Mouse (Mus musculus) myocyte (in vitro differentiated cells): ENCODE measurements around the gene Snx29. TPM values are rescaled to one million over a fixed set of nuclear protein-coding genes. Genes with fewer than 3 reads are reported as not detected.

ENCODE experiments used
- H3K27me3 ChIP-seq: one replicate; pipeline ENCODE4 v1.6.1; 2011; ENCODE audit not compliant: control insufficient read depth, insufficient read depth, insufficient read length
- H3K36me3 ChIP-seq: one replicate; pipeline ENCODE4 v1.6.1; 2011; ENCODE audit not compliant: control insufficient read depth, insufficient read depth
- H3K4me2 ChIP-seq: one replicate; pipeline ENCODE4 v1.6.1; 2011; ENCODE audit warnings: low read depth, control low read depth
- H3K4me3 ChIP-seq: one replicate; pipeline ENCODE4 v1.5.1; 2011; ENCODE audit warnings: mild to moderate bottlenecking, control low read depth, moderate library complexity
- H3K79me2 ChIP-seq: one replicate; pipeline ENCODE4 v1.6.1; 2011; ENCODE audit not compliant: control insufficient read depth, insufficient read depth
- H3ac ChIP-seq: one replicate; pipeline ENCODE4 v1.6.1; 2011; ENCODE audit not compliant: control insufficient read depth, insufficient read length
- CEBPB ChIP-seq: IDR thresholded peaks from 2 replicates; pipeline ENCODE4 v1.6.1; 2011; ENCODE audit warnings: mild to moderate bottlenecking, moderate library complexity; ENCODE audit not compliant: poor library complexity, insufficient read depth, severe bottlenecking
- E2F4 ChIP-seq: IDR thresholded peaks from one replicate; pipeline ENCODE4 v1.6.1; 2011; ENCODE audit warnings: mild to moderate bottlenecking, control low read depth, moderate library complexity; ENCODE audit not compliant: insufficient read depth
- MAX ChIP-seq: IDR thresholded peaks from one replicate; pipeline ENCODE4 v1.6.1; 2011; ENCODE audit warnings: low read depth, mild to moderate bottlenecking, control low read depth
- MYOD1 ChIP-seq, 3 experiments: IDR thresholded peaks; one replicate each; pipeline ENCODE4 v1.6.1; 2011; ENCODE audit warnings: control low read depth in 2 of 3, low read depth in 2 of 3, mild to moderate bottlenecking in 2 of 3, moderate library complexity in 1 of 3; ENCODE audit not compliant: insufficient read length in 2 of 3, control insufficient read depth in 1 of 3
- MYOG ChIP-seq, 3 experiments: IDR thresholded peaks; one replicate each; pipeline ENCODE4 v1.6.1; 2011; ENCODE audit warnings: control low read depth in 2 of 3, low read depth in 2 of 3, mild to moderate bottlenecking in 2 of 3; ENCODE audit not compliant: insufficient read length in 2 of 3, control insufficient read depth in 1 of 3, insufficient read depth in 1 of 3
- POLR2A ChIP-seq: IDR thresholded peaks from one replicate; pipeline ENCODE4 v1.6.1; 2011; ENCODE audit warnings: low read depth, mild to moderate bottlenecking, control low read depth, moderate library complexity; ENCODE audit not compliant: insufficient read length
- POLR2AphosphoS2 ChIP-seq: IDR thresholded peaks from one replicate; pipeline ENCODE4 v1.6.1; 2011; ENCODE audit warnings: low read depth, control low read depth; ENCODE audit not compliant: insufficient read length
- REST ChIP-seq: IDR thresholded peaks from one replicate; pipeline ENCODE4 v1.6.1; 2011; ENCODE audit warnings: mild to moderate bottlenecking, control low read depth, moderate library complexity; ENCODE audit not compliant: insufficient read depth, insufficient read length
- SRF ChIP-seq: IDR thresholded peaks from one replicate; pipeline ENCODE4 v1.6.1; 2011; ENCODE audit warnings: low read depth; ENCODE audit not compliant: control insufficient read depth, insufficient read length
- TCF12 ChIP-seq: IDR thresholded peaks from one replicate; pipeline ENCODE4 v1.6.1; 2011; ENCODE audit warnings: mild to moderate bottlenecking, control low read depth; ENCODE audit not compliant: poor library complexity, insufficient read depth, severe bottlenecking
- TCF3 ChIP-seq: IDR thresholded peaks from one replicate; pipeline ENCODE4 v1.6.1; 2011; ENCODE audit warnings: low read depth, control low read depth; ENCODE audit not compliant: insufficient read length
- USF1 ChIP-seq: IDR thresholded peaks from one replicate; pipeline ENCODE4 v1.6.1; 2011; ENCODE audit warnings: low read depth, mild to moderate bottlenecking, control low read depth, moderate library complexity
- polyA plus RNA-seq: library from polyadenylated mRNA; unstranded; fragments of >200 nt; fragmentation: generic; extraction: Trizol; gene quantifications from one replicate; pipeline ENCODE4 v1.2.1, GENCODE M21; 2012; ENCODE audit warnings: missing spikeins

Gene Snx29
- polyA plus RNA-seq, 1 experiment: 1.7 TPM

DNA sequence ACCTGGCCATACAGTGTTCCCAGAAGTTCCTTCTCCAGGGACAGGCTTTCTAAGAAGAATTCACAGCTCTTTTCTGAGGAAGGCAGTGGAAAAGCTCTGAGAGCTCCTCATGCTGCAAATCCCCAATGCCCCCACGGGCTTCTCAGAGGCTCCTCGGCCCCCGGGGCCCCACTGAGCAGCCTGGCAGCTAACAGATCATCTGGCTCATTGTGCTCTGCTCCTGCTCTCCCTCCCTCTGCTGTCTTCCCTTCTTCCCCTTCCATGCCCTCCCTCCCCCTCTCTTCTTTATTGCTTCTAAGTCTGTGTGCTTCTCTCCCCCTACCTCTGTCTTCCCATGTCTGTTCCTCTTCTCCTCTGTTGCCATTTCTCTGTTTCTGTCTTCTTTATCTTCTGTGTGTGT, 314.2 kb downstream of the Snx29 start:
- no peak overlapping the region for H3K4me2 ChIP-seq
- H3K36me3 ChIP-seq: no peaks in the 10 kb centered on the region

DNA sequence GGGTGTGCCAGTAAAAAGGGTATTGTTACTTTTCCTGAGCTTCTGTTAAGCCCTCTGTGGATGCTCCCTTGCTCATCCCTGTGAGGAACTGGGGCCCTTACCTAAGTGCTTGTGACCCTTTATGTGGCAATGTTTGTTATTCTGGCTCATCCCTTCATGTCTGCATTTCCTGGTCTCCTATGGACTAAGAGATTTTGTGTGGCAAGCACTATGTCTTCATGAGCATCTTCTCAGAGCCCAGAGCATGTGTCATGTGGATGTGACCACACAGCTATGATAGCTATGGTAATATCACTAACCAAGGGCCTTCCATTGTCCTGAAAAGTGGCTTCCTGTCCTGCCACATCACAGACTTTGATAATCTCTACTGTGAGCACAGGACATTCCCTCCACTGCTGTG, 315.1 kb downstream of the Snx29 start:
- Histone ChIP-seq H3K4me2 (no peak overlapping the region), H3K27me3 (no peaks in the 10 kb centered on the region), H3K79me2 (no peaks in the 10 kb centered on the region), H3K36me3 (no peaks in the 10 kb centered on the region), H3K4me3 (no peak overlapping the region), H3ac (no peak overlapping the region)
- TF ChIP-seq TCF3 (no peak), MAX (no peak), E2F4 (no peak), MYOD1 (IDR thresholded peaks at IDR 0.05; ENCODE audit: control insufficient read depth in 1 of 3, insufficient read length in 2 of 3, low read depth in 2 of 3) (no peak), MYOG (IDR thresholded peaks at IDR 0.05; ENCODE audit: control insufficient read depth in 1 of 3, insufficient read depth in 1 of 3, insufficient read length in 2 of 3, low read depth in 2 of 3) (no peak), POLR2A (no peak), POLR2AphosphoS2 (no peak), USF1 (no peak), SRF (no peak), REST (no peak)

More for the DNA sequence above, 314.2 kb downstream of the Snx29 start:
- Histone ChIP-seq H3K27me3 (no peaks in the 10 kb centered on the region), H3K4me3 (no peak overlapping the region), H3K79me2 (no peaks in the 10 kb centered on the region), H3ac (no peak overlapping the region)
- no peak for TF ChIP-seq MYOG (IDR thresholded peaks at IDR 0.05; ENCODE audit: control insufficient read depth in 1 of 3, insufficient read depth in 1 of 3, insufficient read length in 2 of 3, low read depth in 2 of 3)
- TF ChIP-seq CEBPB: no peak
- no peak for TF ChIP-seq E2F4
- no peak for TF ChIP-seq MYOD1 (IDR thresholded peaks at IDR 0.05; ENCODE audit: control insufficient read depth in 1 of 3, insufficient read length in 2 of 3, low read depth in 2 of 3)
- TF ChIP-seq TCF12: no peak
- TF ChIP-seq USF1: no peak
- no peak for TF ChIP-seq POLR2A
- TF ChIP-seq MAX: no peak
- TF ChIP-seq REST: no peak
- TF ChIP-seq SRF: no peak
- no peak for TF ChIP-seq TCF3
- no peak for TF ChIP-seq POLR2AphosphoS2

DNA sequence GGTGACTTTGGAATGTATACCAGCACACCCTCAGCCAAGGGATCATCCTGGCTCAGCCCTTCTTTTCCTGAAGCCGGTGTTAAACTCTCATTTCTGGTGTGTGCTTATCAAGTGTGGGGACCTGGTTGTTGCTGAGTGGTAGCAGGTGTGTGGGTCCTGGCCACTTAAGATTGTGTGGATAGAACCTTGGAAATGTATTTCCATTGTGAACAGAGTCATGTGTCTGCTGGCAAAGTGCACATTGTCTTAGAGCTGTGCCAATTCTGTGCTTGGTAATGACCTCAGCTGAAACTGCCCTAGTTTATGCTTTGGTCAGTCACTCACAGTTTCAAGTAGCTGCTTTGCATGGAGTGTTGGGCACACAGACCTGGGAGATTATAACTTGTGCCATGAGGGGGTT, 316.0 kb downstream of the Snx29 start:
- Histone ChIP-seq H3K4me2 (no peak overlapping the region), H3K27me3 (no peaks in the 10 kb centered on the region), H3K4me3 (no peak overlapping the region), H3ac (no peak overlapping the region), H3K79me2 (no peaks in the 10 kb centered on the region), H3K36me3 (no peaks in the 10 kb centered on the region)
- TF ChIP-seq REST (no peak), TCF3 (no peak), TCF12 (no peak), MAX (no peak)

DNA sequence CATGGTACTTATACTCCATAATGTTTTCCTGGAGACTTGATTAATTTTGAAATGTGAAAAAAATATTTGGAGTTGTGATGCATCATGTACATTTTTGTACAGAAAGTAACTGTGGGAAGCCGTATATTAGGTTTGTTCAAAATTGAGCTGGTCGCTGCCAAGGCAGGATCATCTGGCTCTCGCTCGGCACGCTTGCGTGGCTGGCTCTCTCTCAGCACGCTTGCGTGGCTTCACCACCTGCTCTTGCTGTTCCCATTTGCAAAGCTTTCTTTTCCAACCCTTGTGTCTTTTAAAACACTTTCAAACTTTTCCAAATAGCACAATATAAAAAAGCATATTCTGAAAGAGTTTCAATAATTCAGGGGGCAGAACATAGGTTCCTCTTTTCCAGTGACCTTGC, 317.2 kb downstream of the Snx29 start:
- Histone ChIP-seq H3K27me3 (no peaks in the 10 kb centered on the region), H3K4me3 (no peak overlapping the region), H3K36me3 (no peaks in the 10 kb centered on the region), H3ac (no peak overlapping the region), H3K79me2 (no peaks in the 10 kb centered on the region), H3K4me2 (no peak overlapping the region)
- TF ChIP-seq E2F4: no peak

DNA sequence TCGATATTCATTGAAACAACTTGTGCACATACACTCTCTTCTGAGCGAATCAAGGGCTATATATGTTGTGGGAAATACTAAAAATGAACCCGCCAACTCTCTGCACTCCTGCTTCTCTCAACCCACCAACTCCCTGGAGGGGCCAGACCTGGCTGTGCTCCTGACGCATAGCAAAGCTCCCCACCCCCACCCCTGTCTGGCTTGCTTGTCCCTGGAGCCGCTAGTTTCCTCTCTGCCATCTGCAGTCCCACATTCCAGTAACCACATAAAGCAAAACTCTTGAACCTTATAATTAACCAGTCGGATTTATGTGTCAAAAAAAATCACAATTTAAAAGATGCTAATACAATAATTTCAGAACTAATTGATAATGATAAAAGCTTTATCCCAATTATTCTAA, 320.9 kb downstream of the Snx29 start:
- Histone ChIP-seq H3K36me3 (no peaks in the 10 kb centered on the region), H3K4me2 (no peak overlapping the region), H3ac (no peak overlapping the region), H3K79me2 (no peaks in the 10 kb centered on the region), H3K4me3 (no peak overlapping the region), H3K27me3 (no peaks in the 10 kb centered on the region)
- TF ChIP-seq REST (no peak), CEBPB (no peak), E2F4 (no peak), TCF12 (no peak), POLR2AphosphoS2 (no peak), USF1 (no peak), MAX (no peak), SRF (no peak), MYOG (IDR thresholded peaks at IDR 0.05; ENCODE audit: control insufficient read depth in 1 of 3, insufficient read depth in 1 of 3, insufficient read length in 2 of 3, low read depth in 2 of 3) (no peak), MYOD1 (IDR thresholded peaks at IDR 0.05; ENCODE audit: control insufficient read depth in 1 of 3, insufficient read length in 2 of 3, low read depth in 2 of 3) (no peak), POLR2A (no peak), TCF3 (no peak)

DNA sequence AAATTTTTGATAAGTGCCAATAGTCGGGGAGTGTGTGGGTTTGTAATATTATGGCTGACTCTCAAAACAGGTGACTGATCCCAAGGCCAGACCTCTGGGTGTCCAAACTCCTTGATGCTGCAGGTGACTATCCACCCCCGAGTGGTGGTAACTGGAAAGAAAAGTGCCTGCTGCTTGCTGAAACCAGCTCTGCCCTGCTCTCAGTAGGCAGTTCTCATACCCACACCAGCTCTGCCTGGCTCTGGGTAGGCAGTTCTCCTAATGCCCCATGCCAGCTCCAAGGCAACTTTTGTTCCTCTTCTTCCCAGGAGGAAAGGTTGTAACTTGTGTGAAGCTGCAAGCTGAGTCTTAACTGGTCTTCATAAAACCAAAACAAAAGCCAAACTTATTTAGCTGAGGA, 321.7 kb downstream of the Snx29 start:
- Histone ChIP-seq H3K27me3 (no peaks in the 10 kb centered on the region), H3K79me2 (no peaks in the 10 kb centered on the region), H3ac (no peak overlapping the region), H3K4me3 (no peak overlapping the region), H3K36me3 (no peaks in the 10 kb centered on the region), H3K4me2 (no peak overlapping the region)
- TF ChIP-seq TCF3 (no peak), E2F4 (no peak), CEBPB (no peak), USF1 (no peak), REST (no peak), MAX (no peak)
